Mouse (Mus musculus) urinary bladder, adult 18-20 months (tissue): Measurements from ENCODE around the gene Popdc2.

Experiments
- DNase-seq, 2 experiments: peaks; one replicate each; pipeline ENCODE4 v3.0.0; 2022; ENCODE audit warnings: low spot score in 2 of 2, mixed read lengths in 2 of 2

Popdc2 gene

GRCm38 (mm10) chr16:38400311-38400960, 38.4 kb downstream of the Popdc2 start:
- no peak for DNase-seq

GRCm38 (mm10) chr16:38401468-38401867, 39.5 kb downstream of the Popdc2 start:
- DNase-seq, result no peak

- no peak for DNase-seq
Observed at GRCm38 (mm10) chr16:38403639-38404038, 41.6 kb downstream of the Popdc2 start.

- no peak for DNase-seq
Observed at GRCm38 (mm10) chr16:38406293-38406692, 44.3 kb downstream of the Popdc2 start.

GRCm38 (mm10) chr16:38406708-38407107, 44.7 kb downstream of the Popdc2 start:
- no peak for DNase-seq

- DNase-seq, result no peak
Observed at GRCm38 (mm10) chr16:38407584-38407983, 45.6 kb downstream of the Popdc2 start.

- no peak for DNase-seq
Observed at GRCm38 (mm10) chr16:38408416-38408815, 46.4 kb downstream of the Popdc2 start.

GRCm38 (mm10) chr16:38414953-38415352, 52.9 kb downstream of the Popdc2 start:
- no peak for DNase-seq

- no peak for DNase-seq
Observed at GRCm38 (mm10) chr16:38425374-38425773, 63.4 kb downstream of the Popdc2 start.

GRCm38 (mm10) chr16:38425799-38426198, 63.8 kb downstream of the Popdc2 start:
- no peak for DNase-seq
